Mouse (Mus musculus): Measurements from ENCODE around the gene Lrrc23. TPM values are rescaled to one million over a fixed set of nuclear protein-coding genes. Genes with fewer than 3 reads are reported as not detected.
"Not testable (repeated sequence)": the region's sequence is repeated elsewhere in the genome, so short reads cannot be mapped to it uniquely, and the experiment has no call there.

The Lrrc23 gene
- total RNA-seq, 2 experiments from 2014 or later, result not detected

GRCm38 (mm10) chr6:124808358-124809012, 29.0 kb upstream of the Lrrc23 start, which contains the start of gene Spsb2:
Spsb2 (plus strand) TSS chr6:124808661.
- intact Hi-C loops (cut with DNase I), result loop anchor here (5.0 kb wide), 1 partner anchor 51 kb away; the partner anchor contains the start of genes Atn1 and Gm45234
- peak; percentile 83 to 85 for DNase-seq

GRCm38 (mm10) chr6:124807986-124808357, 28.4 kb upstream of the Lrrc23 start:
- DNase-seq, result no peak
- intact Hi-C loops (cut with DNase I), result loop anchor here (5.0 kb wide), 1 partner anchor 51 kb away; the partner anchor contains the start of genes Atn1 and Gm45234

GRCm38 (mm10) chr6:124807366-124807765, 27.8 kb upstream of the Lrrc23 start:
- DNase-seq, result no peak
- intact Hi-C loops (cut with DNase I), result loop anchor here (5.0 kb wide), 1 partner anchor 50 kb away; the partner anchor contains the start of genes Atn1 and Gm45234

- DNase-seq, result no peak
- intact Hi-C loops (cut with DNase I), result loop anchor here (5.0 kb wide), 1 partner anchor 49 kb away; the partner anchor contains the start of genes Atn1 and Gm45234
Observed at GRCm38 (mm10) chr6:124806446-124807140, 27.1 kb upstream of the Lrrc23 start.

GRCm38 (mm10) chr6:124805341-124806321, 26.1 kb upstream of the Lrrc23 start:
- peak; percentile 93 to 97 for DNase-seq
- intact Hi-C loops (cut with DNase I), result loop anchor here (5.0 kb wide), 1 partner anchor 48 kb away; the partner anchor contains the start of genes Atn1 and Gm45234

GRCm38 (mm10) chr6:124804341-124804740, 24.8 kb upstream of the Lrrc23 start:
- intact Hi-C loops (cut with DNase I), result no loop called here
- DNase-seq, result no peak

GRCm38 (mm10) chr6:124803691-124804090, 24.2 kb upstream of the Lrrc23 start:
- intact Hi-C loops (cut with DNase I); DNase-seq: not testable (repeated sequence)

- DNase-seq, result no peak
- intact Hi-C loops (cut with DNase I), result no loop called here
Observed at GRCm38 (mm10) chr6:124803061-124803460, 23.5 kb upstream of the Lrrc23 start.

GRCm38 (mm10) chr6:124802400-124802799, 22.9 kb upstream of the Lrrc23 start:
- intact Hi-C loops (cut with DNase I); DNase-seq: not testable (repeated sequence)

GRCm38 (mm10) chr6:124796200-124796599, 16.7 kb upstream of the Lrrc23 start:
- no peak for DNase-seq
- intact Hi-C loops (cut with DNase I), result no loop called here

GRCm38 (mm10) chr6:124795781-124796180, 16.3 kb upstream of the Lrrc23 start:
- no peak for DNase-seq

GRCm38 (mm10) chr6:124791911-124792310, 12.4 kb upstream of the Lrrc23 start:
- DNase-seq, result no peak
- intact Hi-C loops (cut with DNase I), result no loop called here

More at GRCm38 (mm10) chr6:124795781-124796180, 16.3 kb upstream of the Lrrc23 start:
- intact Hi-C loops (cut with DNase I), result no loop called here

- intact Hi-C loops (cut with DNase I), result no loop called here
- DNase-seq, result no peak
Observed at GRCm38 (mm10) chr6:124790121-124790520, 10.6 kb upstream of the Lrrc23 start.

- intact Hi-C loops (cut with DNase I), result no loop called here
- DNase-seq, result no peak
Observed at GRCm38 (mm10) chr6:124789519-124789918, 10.0 kb upstream of the Lrrc23 start.

GRCm38 (mm10) chr6:124787722-124788121, 8.2 kb upstream of the Lrrc23 start:
- DNase-seq, result no peak
- intact Hi-C loops (cut with DNase I), result no loop called here

- DNase-seq, result no peak
- intact Hi-C loops (cut with DNase I), result no loop called here
Observed at GRCm38 (mm10) chr6:124786756-124787420, 7.4 kb upstream of the Lrrc23 start.

- DNase-seq, result peak; percentile 34 to 56
- intact Hi-C loops (cut with DNase I), result no loop called here
Observed at GRCm38 (mm10) chr6:124782436-124782835, 2.9 kb upstream of the Lrrc23 start.

- DNase-seq, result no peak
- intact Hi-C loops (cut with DNase I), result no loop called here
Observed at GRCm38 (mm10) chr6:124780917-124781316, 1.4 kb upstream of the Lrrc23 start.

- no peak for DNase-seq
- intact Hi-C loops (cut with DNase I), result no loop called here
Observed at GRCm38 (mm10) chr6:124779984-124780416, 473 bp upstream of the Lrrc23 start.

GRCm38 (mm10) chr6:124770511-124770910, 9.0 kb downstream of the Lrrc23 start:
- intact Hi-C loops (cut with DNase I), result no loop called here
- DNase-seq, result no peak

Data from heart, postnatal 10 days (tissue).